Mouse (Mus musculus) urinary bladder, adult 2 months (tissue): Measurements from ENCODE around the gene Tph2. TPM values are rescaled to one million over a fixed set of nuclear protein-coding genes. Genes with fewer than 3 reads are reported as not detected.

Source experiments
- DNase-seq: peaks from one replicate; pipeline ENCODE4 v3.0.0; 2022; ENCODE audit warnings: low spot score
- polyA plus RNA-seq: library from polyadenylated mRNA; depleted of rRNA; stranded (reverse); fragments of >200 nt; gene quantifications from 2 replicates; pipeline ENCODE4 v1.2.3, GENCODE M21; 2012

The Tph2 gene
- polyA plus RNA-seq, 1 experiment: not detected

GRCm38 (mm10) chr10:115137016-115137415 lies 47.8 kb downstream of the Tph2 start:
- no peak for DNase-seq

- DNase-seq: no peak
These were observed 56.9 kb downstream of the Tph2 start for GRCm38 (mm10) chr10:115127907-115128306.

DNA sequence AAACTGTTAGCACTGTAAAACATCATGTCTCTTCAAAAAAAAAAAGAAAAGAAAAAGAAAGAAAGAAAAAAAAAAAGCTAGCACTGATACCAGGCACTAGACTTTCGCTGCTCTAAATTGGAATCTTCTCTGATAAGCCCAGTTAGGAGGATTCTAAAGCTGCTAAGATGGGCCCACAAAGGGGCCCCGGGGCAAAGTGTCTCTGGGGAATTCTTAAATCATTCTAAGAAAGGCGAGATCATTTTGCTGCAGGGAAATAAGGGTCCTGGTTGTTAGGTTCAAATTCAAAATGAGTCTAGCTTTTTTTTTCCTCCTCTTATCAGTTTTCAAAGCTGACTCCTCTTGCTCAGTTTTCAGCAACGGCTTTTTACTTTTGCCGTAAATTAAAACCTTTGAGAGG lies 59.3 kb downstream of the Tph2 start:
- no peak for DNase-seq

DNA sequence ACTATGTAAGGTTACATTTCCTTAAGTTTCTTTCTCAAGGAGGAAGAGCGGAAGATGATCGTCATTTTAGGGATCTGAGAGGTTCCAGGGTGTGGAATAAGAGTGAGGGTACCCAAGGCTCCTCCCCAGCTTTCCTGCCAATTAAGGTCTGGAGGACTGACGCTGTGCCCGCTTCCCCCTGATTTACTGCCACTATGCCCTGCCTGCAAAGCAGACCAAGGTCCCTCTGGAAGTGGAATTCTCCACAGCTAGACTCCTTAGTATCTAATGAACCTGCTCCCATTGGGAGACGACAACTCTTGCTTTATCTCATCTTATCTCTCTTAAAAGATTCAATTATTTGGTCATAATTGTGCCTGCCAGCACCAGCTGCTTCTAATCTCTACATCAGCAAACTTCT lies 59.8 kb downstream of the Tph2 start:
- DNase-seq: no peak

- no peak for DNase-seq
These were observed 76.9 kb downstream of the Tph2 start for GRCm38 (mm10) chr10:115107666-115108540.

DNA sequence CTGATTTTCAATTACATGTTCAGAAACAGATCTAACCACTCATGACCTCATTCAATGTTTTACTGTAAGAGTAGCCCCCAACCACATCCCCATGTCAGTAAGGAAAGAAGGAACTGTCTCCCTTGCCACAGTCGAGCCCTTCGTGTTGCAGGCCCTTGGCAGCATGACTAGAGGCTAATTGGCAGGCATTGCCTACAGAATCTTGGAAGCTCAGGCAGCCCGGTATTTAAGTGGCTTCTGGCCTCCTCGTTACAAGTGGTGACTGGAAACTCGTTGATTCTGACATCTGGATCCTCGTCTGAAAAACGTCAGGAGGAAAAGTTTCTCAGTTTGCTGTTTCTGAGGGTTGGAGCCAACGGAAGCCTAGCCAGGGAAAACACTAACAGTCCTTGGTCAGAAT lies 80.6 kb downstream of the Tph2 start:
- DNase-seq: no peak

DNA sequence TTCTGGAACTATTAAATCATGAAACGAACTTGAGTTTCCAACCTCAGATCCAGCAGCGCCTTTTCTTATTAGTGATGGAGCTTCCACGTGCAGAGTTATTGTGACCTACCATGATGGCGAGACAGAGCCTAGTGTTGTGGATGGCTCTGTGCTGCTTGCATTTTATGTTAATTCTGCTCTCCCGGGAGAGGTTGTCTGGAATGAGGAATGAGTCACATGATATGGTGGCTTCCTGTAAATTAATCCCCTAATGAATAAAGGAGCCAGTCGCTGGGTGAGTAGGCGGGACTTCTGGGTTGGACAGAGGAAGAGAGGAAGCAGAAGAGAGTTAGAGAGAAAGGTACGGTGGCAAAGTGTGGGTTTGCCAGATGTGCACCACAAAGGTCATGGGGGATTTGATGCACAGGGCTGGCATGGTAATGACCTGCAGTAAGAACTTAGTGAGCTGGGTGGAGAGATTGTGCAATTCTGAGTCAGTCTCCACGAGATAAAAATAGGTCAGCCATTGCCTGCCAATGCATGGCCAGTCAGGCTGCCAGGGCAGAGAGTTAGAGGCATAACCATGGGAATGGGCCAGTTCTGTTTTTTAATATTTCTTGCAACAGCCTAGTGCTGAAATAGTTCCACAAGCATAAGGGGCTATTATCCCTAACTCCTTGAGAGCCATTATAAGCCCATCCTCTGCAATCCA lies 84.8 kb downstream of the Tph2 start:
- DNase-seq: no peak

DNA sequence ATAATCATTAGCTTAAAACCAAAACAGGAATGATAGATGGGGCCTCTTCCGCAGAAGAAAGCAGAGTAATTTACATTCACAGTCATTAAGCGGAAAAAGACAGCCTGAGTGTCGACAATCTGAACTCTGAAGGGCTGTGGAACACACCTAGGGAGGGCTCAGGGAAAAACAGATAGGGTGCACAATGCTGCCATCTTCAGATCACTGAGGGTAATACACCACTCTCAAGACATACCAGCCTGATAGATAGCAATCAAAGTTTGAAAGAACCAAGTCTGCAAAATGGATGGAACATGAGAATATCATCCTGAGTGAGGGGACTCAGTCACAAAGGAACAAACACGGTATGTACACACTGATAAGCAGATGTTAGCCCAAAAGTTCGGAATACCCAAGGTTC lies 87.7 kb downstream of the Tph2 start:
- DNase-seq: no peak

GRCm38 (mm10) chr10:115096191-115096590 lies 88.6 kb downstream of the Tph2 start:
- no peak for DNase-seq

DNA sequence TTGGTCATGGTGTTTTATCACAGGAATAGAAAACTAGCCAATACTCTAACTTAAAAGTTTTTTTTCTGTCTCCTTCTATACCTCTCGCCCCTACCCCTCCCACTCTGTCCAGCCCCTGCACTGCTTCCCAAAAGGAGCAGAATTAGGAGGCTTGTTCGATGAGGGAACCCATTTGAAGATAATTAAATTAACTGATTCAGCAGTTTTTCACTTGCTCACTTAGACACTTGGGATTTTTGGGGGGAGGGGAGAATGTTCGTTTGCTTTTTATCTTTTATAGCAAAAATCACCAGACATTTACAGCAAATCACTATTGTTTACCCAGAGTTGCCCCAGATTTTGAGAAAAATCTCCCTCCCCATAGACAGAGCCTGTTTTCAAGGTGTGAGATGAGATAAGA lies 106.6 kb downstream of the Tph2 start:
- no peak for DNase-seq

DNA sequence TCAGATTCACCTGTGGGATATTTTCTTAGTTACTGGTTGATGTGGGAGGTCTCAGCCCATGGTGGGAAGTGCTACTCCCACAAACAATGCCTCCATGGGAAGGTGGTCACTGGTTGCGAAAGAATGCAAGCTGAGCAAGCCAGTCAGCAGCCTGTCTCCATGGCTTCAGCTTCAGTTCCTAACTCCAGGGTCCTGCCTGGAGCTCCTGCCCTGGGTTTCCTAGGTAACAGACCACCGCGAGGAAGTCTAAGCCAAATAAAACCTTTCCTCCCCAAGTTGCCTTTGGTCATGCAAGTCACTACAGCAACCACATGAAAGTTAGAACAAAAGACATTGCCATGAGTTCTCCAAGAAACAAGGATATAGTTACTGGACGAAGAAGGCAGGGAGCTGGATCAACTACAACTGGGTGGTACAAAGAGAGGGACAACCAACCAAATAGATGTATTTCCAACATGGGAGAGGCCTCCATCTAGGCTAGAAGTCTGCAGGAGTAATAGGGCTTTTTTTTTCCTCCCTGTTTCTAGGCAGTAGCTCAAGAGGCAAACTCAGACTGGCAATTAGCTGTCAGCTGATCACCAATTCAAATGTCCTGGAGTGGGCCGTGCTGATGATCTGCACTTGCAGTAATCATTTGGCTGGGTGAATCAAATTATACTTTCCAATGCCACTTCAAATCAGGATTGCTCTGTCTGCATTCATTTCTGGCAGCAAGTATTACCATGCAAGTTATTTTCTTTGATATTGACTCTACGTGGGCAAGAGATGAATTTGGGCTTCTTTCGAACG lies 115.5 kb downstream of the Tph2 start:
- DNase-seq: no peak

DNA sequence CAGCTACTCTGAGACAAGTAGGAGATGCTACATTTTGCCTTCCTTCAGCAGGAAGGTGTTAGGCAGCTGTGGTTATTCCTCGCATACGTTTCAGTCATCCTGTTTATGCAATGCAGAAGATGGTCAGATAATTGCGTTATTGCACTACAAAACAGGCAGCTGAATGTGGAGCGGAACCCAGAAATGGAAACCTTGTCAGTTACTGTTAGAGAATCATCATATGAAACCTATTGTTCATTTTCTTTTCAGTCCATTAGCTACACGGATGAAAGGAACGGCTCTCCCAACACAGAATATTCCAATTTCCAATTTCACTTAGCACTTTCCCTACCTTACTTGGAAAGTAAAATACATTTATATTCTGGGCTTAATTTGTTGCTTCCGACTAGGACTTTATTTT lies 120.9 kb downstream of the Tph2 start:
- DNase-seq: no peak

DNA sequence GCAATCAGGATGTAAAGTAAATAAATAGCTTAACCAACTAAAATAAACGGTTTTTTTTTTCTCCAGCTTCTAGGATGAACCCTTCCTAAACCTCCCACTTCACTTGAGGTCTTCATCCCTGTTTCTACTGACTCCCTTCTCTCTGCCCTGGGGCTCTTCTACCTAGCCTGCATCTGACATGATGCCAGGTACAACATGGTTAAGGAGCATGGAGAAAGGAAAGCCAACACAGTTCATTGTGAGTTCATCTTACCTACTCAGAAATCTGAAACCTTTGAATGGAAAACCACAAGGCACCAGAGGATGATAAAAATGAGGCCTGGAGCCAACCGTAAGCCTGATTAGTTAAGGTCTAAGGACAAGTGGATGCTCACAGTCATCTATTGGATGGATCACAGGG lies 123.3 kb downstream of the Tph2 start:
- no peak for DNase-seq

GRCm38 (mm10) chr10:115060759-115061158 lies 124.1 kb downstream of the Tph2 start:
- no peak for DNase-seq

DNA sequence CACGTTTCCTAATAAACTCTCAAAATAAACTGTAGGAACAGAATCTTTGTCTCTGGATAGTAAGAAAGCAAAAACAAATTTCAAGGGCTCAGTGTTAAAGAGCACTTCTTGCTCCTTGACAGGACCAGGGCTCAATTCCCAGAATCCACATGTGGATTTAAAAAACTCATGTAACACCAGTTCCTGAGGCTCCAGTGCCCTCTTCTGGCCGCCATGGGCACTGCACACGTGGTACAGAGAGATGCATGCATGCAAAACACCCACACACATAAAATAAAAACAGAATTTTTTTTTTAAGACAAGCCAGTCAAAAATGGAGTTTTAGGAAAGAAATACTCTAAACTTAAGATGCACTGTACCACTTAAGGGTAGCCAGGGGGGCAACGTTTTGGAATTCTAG lies 133.2 kb downstream of the Tph2 start:
- DNase-seq: no peak

DNA sequence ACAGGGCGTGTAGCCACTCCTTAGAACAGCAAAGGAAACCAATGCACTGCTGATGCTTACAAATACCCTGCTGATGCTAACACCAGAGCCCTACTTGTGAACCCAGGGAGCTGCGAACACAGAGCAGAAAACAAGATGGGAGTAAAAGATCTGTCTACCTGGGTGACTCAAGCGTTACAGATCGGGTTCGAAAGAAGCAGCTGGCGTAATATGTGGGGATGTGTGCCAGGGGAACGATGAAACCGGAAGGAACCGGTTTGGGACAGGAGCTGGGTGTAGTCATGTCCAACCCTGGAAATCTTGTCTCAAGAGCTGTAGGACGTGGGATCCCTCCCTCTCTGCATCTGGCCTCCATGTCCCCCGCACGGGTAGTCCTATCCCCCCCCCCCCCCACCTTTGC lies 134.1 kb downstream of the Tph2 start:
- no peak for DNase-seq

DNA sequence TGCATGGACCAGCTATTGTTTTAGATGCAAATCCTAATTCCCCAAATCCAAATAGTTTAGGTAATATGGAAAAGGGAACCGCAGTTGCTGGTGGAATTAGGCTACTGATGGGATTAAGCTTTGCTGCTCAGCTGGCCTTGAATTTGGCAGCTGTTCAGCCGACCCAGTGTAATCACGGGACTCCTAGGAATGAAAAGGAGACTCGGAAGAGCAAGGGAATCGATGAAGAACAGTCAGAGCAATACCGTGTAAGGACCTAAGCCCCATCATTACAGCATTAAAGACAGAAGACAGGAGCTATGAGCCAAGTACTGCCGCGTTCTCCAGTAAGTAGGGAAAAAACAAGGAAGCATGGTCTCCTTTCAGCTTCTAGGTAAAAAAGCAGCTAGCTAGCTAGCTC lies 134.6 kb downstream of the Tph2 start:
- DNase-seq: no peak

- no peak for DNase-seq
These were observed 136.3 kb downstream of the Tph2 start for GRCm38 (mm10) chr10:115048565-115048964.

DNA sequence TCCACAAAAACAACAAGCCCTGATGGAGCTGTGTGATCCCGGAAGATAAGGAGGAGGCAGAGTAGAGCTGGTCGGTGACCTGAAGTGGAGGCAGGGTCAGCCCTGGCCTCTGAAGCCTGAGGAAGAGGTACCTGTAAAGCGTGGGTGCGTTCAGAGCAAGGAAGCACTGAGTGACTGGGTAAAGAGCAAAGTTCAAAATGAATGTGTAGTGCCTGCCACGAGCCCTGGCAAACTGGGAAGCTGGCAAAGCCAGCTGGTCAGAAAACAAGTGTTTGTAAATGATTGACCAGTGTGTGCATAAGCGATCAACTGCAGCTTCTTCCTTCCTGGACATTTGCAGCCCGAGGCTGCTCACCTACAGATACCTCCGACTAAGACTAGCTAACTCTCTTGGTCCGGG lies 149.1 kb downstream of the Tph2 start:
- no peak for DNase-seq
